Comparison of ENCODE assay signal across 11 mouse cellular contexts in genomic region chr14:75052451-75052850, GRCm38 (mm10). TPM values are rescaled to one million over a fixed set of nuclear protein-coding genes. Genes with fewer than 3 reads are reported as not detected.
DNase-seq lines count a peak whose midpoint lies in the region; ATAC-seq and TF ChIP-seq lines count a peak whose summit lies in the region.
"Had no signal": no experiment of that assay in that cellular context is flagged by ENCODE, and none has a peak within 500 bp of the region (broad histone marks: within the 10 kb centered on the region; RNA-seq: fewer than 3 reads in every experiment).

No protein-coding gene starts in this region.

- no peak for TF ChIP-seq POLR2A in liver, adult 2 months (IDR thresholded peaks at IDR 0.05; ENCODE audit: extremely low read depth, insufficient read depth, low read length)

- H3K27ac ChIP-seq in liver, adult 2 months (replicated peaks; ENCODE audit: insufficient read depth, low read depth, low read length): no peak overlapping the region
- no peak overlapping the region for H3K27ac ChIP-seq in liver, embryonic 12.5 days
- H3K27ac ChIP-seq: forebrain, embryonic 15.5 days had no signal

- no peaks in the 10 kb centered on the region for H3K27me3 ChIP-seq in liver, adult 2 months (ENCODE audit: control insufficient read depth, insufficient read depth, low read length)
- H3K27me3 ChIP-seq in liver, embryonic 12.5 days (replicated peaks): no peaks in the 10 kb centered on the region
- H3K27me3 ChIP-seq in E14TG2a.4 (ENCODE audit: insufficient read depth, low read length): peaks cover 33% of the 10 kb centered on the region
- H3K27me3 ChIP-seq: forebrain, embryonic 15.5 days had no signal

- 73% methylated on average over 8 of the region's 8 CpGs for WGBS in liver, adult 2 months
- WGBS in liver, embryonic 12.5 days (ENCODE audit: insufficient replicate concordance): 45% methylated on average over 8 of the region's 8 CpGs

- peak; percentile 23; the same call in 1 of the 2 replicates for TF ChIP-seq CTCF in liver, adult 2 months (IDR thresholded peaks at IDR 0.05; ENCODE audit: low read depth, low read length)
- peak; percentile 49 for TF ChIP-seq CTCF in E14TG2a.4 (conservative IDR thresholded peaks at IDR 0.05; ENCODE audit: low read length)

- no peak for DNase-seq in liver, adult 2 months (ENCODE audit: extremely low read depth, low read depth, low spot score)
- DNase-seq in A20 (ENCODE audit: low read depth, low spot score): peak; percentile 32
- peak; percentile 57 for DNase-seq in induced T-regulatory cell, adult 2 months (ENCODE audit: low read depth)
- DNase-seq in right cerebral cortex, adult 2 months (ENCODE audit: low spot score in 2 of 2): no peak
- DNase-seq in cerebellum, adult 9-10 months: no peak
- DNase-seq: heart, postnatal 36 days; kidney, postnatal 25 days; lung, postnatal 4 days had no signal

- no peak overlapping the region for H3K4me2 ChIP-seq in liver, embryonic 12.5 days
- H3K4me2 ChIP-seq: forebrain, embryonic 15.5 days had no signal

- H3K4me1 ChIP-seq in liver, adult 2 months (ENCODE audit: control insufficient read depth, insufficient read depth, low read length): peaks cover 12% of the 10 kb centered on the region; the same call in 1 of the 2 replicates
- peaks cover 32% of the 10 kb centered on the region for H3K4me1 ChIP-seq in liver, embryonic 12.5 days
- H3K4me1 ChIP-seq in E14TG2a.4 (replicated peaks; ENCODE audit: low read depth, low read length): no peaks in the 10 kb centered on the region
- H3K4me1 ChIP-seq: forebrain, embryonic 15.5 days had no signal

- no peaks in the 10 kb centered on the region for H3K9me3 ChIP-seq in liver, embryonic 12.5 days (replicated peaks)
- no peaks in the 10 kb centered on the region for H3K9me3 ChIP-seq in E14TG2a.4 (ENCODE audit: low read length)
- H3K9me3 ChIP-seq: forebrain, embryonic 15.5 days had no signal

- H3K4me3 ChIP-seq in liver, adult 2 months (ENCODE audit: insufficient read depth, low read depth, low read length): no peak overlapping the region
- no peak overlapping the region for H3K4me3 ChIP-seq in liver, embryonic 12.5 days
- no peak overlapping the region for H3K4me3 ChIP-seq in E14TG2a.4 (replicated peaks; ENCODE audit: low read length)
- H3K4me3 ChIP-seq: forebrain, embryonic 15.5 days had no signal

- H3K79me2 ChIP-seq in liver, adult 2 months (ENCODE audit: control insufficient read depth, insufficient read depth, low read length): no peaks in the 10 kb centered on the region

- ATAC-seq in liver, embryonic 12.5 days: no peak
- ATAC-seq: forebrain, embryonic 15.5 days had no signal

- no peak overlapping the region for H3K9ac ChIP-seq in liver, adult 2 months (ENCODE audit: low read depth, low read length)
- H3K9ac ChIP-seq in liver, embryonic 12.5 days: no peak overlapping the region
- H3K9ac ChIP-seq: forebrain, embryonic 15.5 days had no signal

- no peaks in the 10 kb centered on the region for H3K36me3 ChIP-seq in liver, adult 2 months (ENCODE audit: control insufficient read depth, insufficient read depth, low read length)
- H3K36me3 ChIP-seq in liver, embryonic 12.5 days: no peaks in the 10 kb centered on the region
- no peaks in the 10 kb centered on the region for H3K36me3 ChIP-seq in E14TG2a.4 (ENCODE audit: insufficient read depth, low read length)
- H3K36me3 ChIP-seq: forebrain, embryonic 15.5 days had no signal

RNA-seq across cellular contexts. Expression of gene Rubcnl, which starts 36.6 kb away (rescaled TPM):
- 0.54 and 1.1 TPM in 2 replicates for total RNA-seq in liver, adult 2 months (2014; rRNA removed)
- 0.15 and 0.21 TPM in 2 replicates for polyA plus RNA-seq in liver, adult 2 months (2012; rRNA removed)
- polyA plus RNA-seq in liver, embryonic 12.5 days (2016; fragmentation: Nextera tagmentation; extraction: Ambion mirVana): 0.19 and 0.22 TPM in 2 replicates

Comparison
In these comparisons a context has a peak if more than half of its experiments do, and no peak if none do; other contexts are left out.
1. DNase-seq: peak in A20 (single experiment) and induced T-regulatory cell, adult 2 months (single experiment); none in liver, adult 2 months (single experiment), right cerebral cortex, adult 2 months (0 of 2) and cerebellum, adult 9-10 months (single experiment).